Mouse (Mus musculus): Measurements from ENCODE around the gene Apc2. TPM values are rescaled to one million over a fixed set of nuclear protein-coding genes. Genes with fewer than 3 reads are reported as not detected.
A peak's percentile ranks its signal among the peaks of the same experiment; 100 is the strongest.

Apc2 gene
- polyA plus RNA-seq, 1 experiment from 2014 or later, result 1.4 TPM

- ATAC-seq (ENCODE audit: insufficient number of reproducible peaks, insufficient read depth, low FRiP score, low read depth), result no peak
Measured at GRCm38 (mm10) chr10:80278390-80278789, 17.4 kb upstream of the Apc2 start.

GRCm38 (mm10) chr10:80279273-80279672 is 16.5 kb upstream of the Apc2 start:
- H3K36me3 ChIP-seq (ENCODE audit: control insufficient read depth, insufficient read depth, low read length), result peaks cover 99% of the 10 kb centered on the region
- no peaks in the 10 kb centered on the region for H3K27me3 ChIP-seq (ENCODE audit: control insufficient read depth, insufficient read depth, low read length)
- H3K4me1 ChIP-seq (ENCODE audit: control insufficient read depth in 2 of 2, insufficient read depth in 2 of 2, low read length in 2 of 2), result peaks cover 15 to 23% of the 10 kb centered on the region in 2 experiments
- 92% methylated on average over 12 of the region's 12 CpGs for WGBS
- no peak for ATAC-seq (ENCODE audit: insufficient number of reproducible peaks, insufficient read depth, low FRiP score, low read depth)
- no peak overlapping the region for H3K9ac ChIP-seq (ENCODE audit: low read length)
- no peak overlapping the region for H3K27ac ChIP-seq (replicated peaks in 1 of 2; ENCODE audit: control insufficient read depth in 1 of 2, insufficient read depth in 1 of 2, low read depth in 2 of 2, low read length in 2 of 2)
- H3K9me3 ChIP-seq (ENCODE audit: control insufficient read depth, low read length), result no peaks in the 10 kb centered on the region
- no peak overlapping the region for H3K4me2 ChIP-seq (ENCODE audit: low read length)
- H3K4me3 ChIP-seq (ENCODE audit: control insufficient read depth in 1 of 2, insufficient read depth in 1 of 2, low read depth in 1 of 2, low read length in 2 of 2), result no peak overlapping the region

More at GRCm38 (mm10) chr10:80278390-80278789, 17.4 kb upstream of the Apc2 start:
- H3K4me3 ChIP-seq (ENCODE audit: control insufficient read depth in 1 of 2, insufficient read depth in 1 of 2, low read depth in 1 of 2, low read length in 2 of 2), result no peak overlapping the region
- WGBS, result 95% methylated on average over 9 of the region's 9 CpGs
- peaks cover 15 to 23% of the 10 kb centered on the region in 2 experiments for H3K4me1 ChIP-seq (ENCODE audit: control insufficient read depth in 2 of 2, insufficient read depth in 2 of 2, low read length in 2 of 2)
- no peaks in the 10 kb centered on the region for H3K27me3 ChIP-seq (ENCODE audit: control insufficient read depth, insufficient read depth, low read length)
- no peaks in the 10 kb centered on the region for H3K9me3 ChIP-seq (ENCODE audit: control insufficient read depth, low read length)
- H3K4me2 ChIP-seq (ENCODE audit: low read length), result no peak overlapping the region
- no peak overlapping the region for H3K9ac ChIP-seq (ENCODE audit: low read length)
- no peak overlapping the region for H3K27ac ChIP-seq (replicated peaks in 1 of 2; ENCODE audit: control insufficient read depth in 1 of 2, insufficient read depth in 1 of 2, low read depth in 2 of 2, low read length in 2 of 2)
- peaks cover 97% of the 10 kb centered on the region for H3K36me3 ChIP-seq (ENCODE audit: control insufficient read depth, insufficient read depth, low read length)

GRCm38 (mm10) chr10:80281304-80281703 is 14.5 kb upstream of the Apc2 start:
- Histone ChIP-seq H3K9ac (ENCODE audit: low read length) (peak overlapping the region; percentile 36; the same call in 1 of the 2 replicates), H3K27me3 (ENCODE audit: control insufficient read depth, insufficient read depth, low read length) (no peaks in the 10 kb centered on the region), H3K4me1 (ENCODE audit: control insufficient read depth in 2 of 2, insufficient read depth in 2 of 2, low read length in 2 of 2) (peaks cover 15 to 23% of the 10 kb centered on the region in 2 experiments), H3K36me3 (ENCODE audit: control insufficient read depth, insufficient read depth, low read length) (peaks cover 99% of the 10 kb centered on the region), H3K27ac (replicated peaks in 1 of 2; ENCODE audit: control insufficient read depth in 1 of 2, insufficient read depth in 1 of 2, low read depth in 2 of 2, low read length in 2 of 2) (peak overlapping the region; percentile 9 to 71), H3K4me2 (ENCODE audit: low read length) (no peak overlapping the region), H3K4me3 (ENCODE audit: control insufficient read depth in 1 of 2, insufficient read depth in 1 of 2, low read depth in 1 of 2, low read length in 2 of 2) (no peak overlapping the region), H3K9me3 (ENCODE audit: control insufficient read depth, low read length) (no peaks in the 10 kb centered on the region)
- no peak for ATAC-seq (ENCODE audit: insufficient number of reproducible peaks, insufficient read depth, low FRiP score, low read depth)
- whole genome bisulfite sequencing, result 48% methylated on average over 7 of the region's 7 CpGs

- H3K4me3 ChIP-seq (ENCODE audit: control insufficient read depth in 1 of 2, insufficient read depth in 1 of 2, low read depth in 1 of 2, low read length in 2 of 2), result no peak overlapping the region
- no peak for ATAC-seq (ENCODE audit: insufficient number of reproducible peaks, insufficient read depth, low FRiP score, low read depth)
- peak overlapping the region; percentile 50 to 71 for H3K27ac ChIP-seq (replicated peaks in 1 of 2; ENCODE audit: control insufficient read depth in 1 of 2, insufficient read depth in 1 of 2, low read depth in 2 of 2, low read length in 2 of 2)
- peak overlapping the region; percentile 36; the same call in 1 of the 2 replicates for H3K9ac ChIP-seq (ENCODE audit: low read length)
- H3K36me3 ChIP-seq (ENCODE audit: control insufficient read depth, insufficient read depth, low read length), result peaks cover 100% of the 10 kb centered on the region
- H3K9me3 ChIP-seq (ENCODE audit: control insufficient read depth, low read length), result no peaks in the 10 kb centered on the region
- no peaks in the 10 kb centered on the region for H3K27me3 ChIP-seq (ENCODE audit: control insufficient read depth, insufficient read depth, low read length)
- 65% methylated on average over 8 of the region's 8 CpGs for WGBS
- no peak overlapping the region for H3K4me2 ChIP-seq (ENCODE audit: low read length)
- H3K4me1 ChIP-seq (ENCODE audit: control insufficient read depth in 2 of 2, insufficient read depth in 2 of 2, low read length in 2 of 2), result peaks cover 15 to 23% of the 10 kb centered on the region in 2 experiments
Measured at GRCm38 (mm10) chr10:80281921-80282371, 13.8 kb upstream of the Apc2 start.

GRCm38 (mm10) chr10:80282481-80283441 is 13.0 kb upstream of the Apc2 start:
- Histone ChIP-seq H3K9ac (ENCODE audit: low read length) (0 out of 2 replicates have a peak overlapping the region, but pooled peaks have one; percentile 8), H3K27me3 (ENCODE audit: control insufficient read depth, insufficient read depth, low read length) (no peaks in the 10 kb centered on the region), H3K4me3 (ENCODE audit: control insufficient read depth in 1 of 2, insufficient read depth in 1 of 2, low read depth in 1 of 2, low read length in 2 of 2) (no peak overlapping the region), H3K27ac (replicated peaks in 1 of 2; ENCODE audit: control insufficient read depth in 1 of 2, insufficient read depth in 1 of 2, low read depth in 2 of 2, low read length in 2 of 2) (peak overlapping the region in 1 of 2 experiments; percentile 71; a peak in 2 of 4 replicates), H3K4me2 (ENCODE audit: low read length) (no peak overlapping the region), H3K4me1 (ENCODE audit: control insufficient read depth in 2 of 2, insufficient read depth in 2 of 2, low read length in 2 of 2) (peaks cover 15 to 23% of the 10 kb centered on the region in 2 experiments), H3K9me3 (ENCODE audit: control insufficient read depth, low read length) (no peaks in the 10 kb centered on the region), H3K36me3 (ENCODE audit: control insufficient read depth, insufficient read depth, low read length) (peaks cover 100% of the 10 kb centered on the region)
- 76% methylated on average over 20 of the region's 20 CpGs for WGBS
- no peak for ATAC-seq (ENCODE audit: insufficient number of reproducible peaks, insufficient read depth, low FRiP score, low read depth)

- no peak overlapping the region for H3K4me2 ChIP-seq (ENCODE audit: low read length)
- H3K9ac ChIP-seq (ENCODE audit: low read length), result no peak overlapping the region
- no peaks in the 10 kb centered on the region for H3K9me3 ChIP-seq (ENCODE audit: control insufficient read depth, low read length)
- H3K27me3 ChIP-seq (ENCODE audit: control insufficient read depth, insufficient read depth, low read length), result no peaks in the 10 kb centered on the region
- ATAC-seq (ENCODE audit: insufficient number of reproducible peaks, insufficient read depth, low FRiP score, low read depth), result no peak
- H3K4me1 ChIP-seq (ENCODE audit: control insufficient read depth in 2 of 2, insufficient read depth in 2 of 2, low read length in 2 of 2), result peaks cover 15 to 23% of the 10 kb centered on the region in 2 experiments
- WGBS, result 79% methylated on average over 10 of the region's 15 CpGs
- no peak overlapping the region for H3K4me3 ChIP-seq (ENCODE audit: control insufficient read depth in 1 of 2, insufficient read depth in 1 of 2, low read depth in 1 of 2, low read length in 2 of 2)
- no peak overlapping the region for H3K27ac ChIP-seq (replicated peaks in 1 of 2; ENCODE audit: control insufficient read depth in 1 of 2, insufficient read depth in 1 of 2, low read depth in 2 of 2, low read length in 2 of 2)
- H3K36me3 ChIP-seq (ENCODE audit: control insufficient read depth, insufficient read depth, low read length), result peaks cover 86% of the 10 kb centered on the region
Measured at GRCm38 (mm10) chr10:80285222-80286070, 10.3 kb upstream of the Apc2 start.

- H3K4me3 ChIP-seq (ENCODE audit: control insufficient read depth in 1 of 2, insufficient read depth in 1 of 2, low read depth in 1 of 2, low read length in 2 of 2), result no peak overlapping the region
- WGBS, result 92% methylated on average over 12 of the region's 12 CpGs
- no peak for ATAC-seq (ENCODE audit: insufficient number of reproducible peaks, insufficient read depth, low FRiP score, low read depth)
- H3K27ac ChIP-seq (replicated peaks in 1 of 2; ENCODE audit: control insufficient read depth in 1 of 2, insufficient read depth in 1 of 2, low read depth in 2 of 2, low read length in 2 of 2), result no peak overlapping the region
- no peaks in the 10 kb centered on the region for H3K27me3 ChIP-seq (ENCODE audit: control insufficient read depth, insufficient read depth, low read length)
- H3K4me1 ChIP-seq (ENCODE audit: control insufficient read depth in 2 of 2, insufficient read depth in 2 of 2, low read length in 2 of 2), result peaks cover under 1% of the 10 kb centered on the region in 2 experiments; a peak in 1 of 4 replicates
- no peaks in the 10 kb centered on the region for H3K9me3 ChIP-seq (ENCODE audit: control insufficient read depth, low read length)
- no peak overlapping the region for H3K9ac ChIP-seq (ENCODE audit: low read length)
- H3K36me3 ChIP-seq (ENCODE audit: control insufficient read depth, insufficient read depth, low read length), result peaks cover 61% of the 10 kb centered on the region
- no peak overlapping the region for H3K4me2 ChIP-seq (ENCODE audit: low read length)
Measured at GRCm38 (mm10) chr10:80288097-80288496, 7.7 kb upstream of the Apc2 start.
